Mouse (Mus musculus): ENCODE measurements around the gene Akr1c14. TPM values are rescaled to one million over a fixed set of nuclear protein-coding genes. Genes with fewer than 3 reads are reported as not detected.

Akr1c14 gene
- total and polyA plus RNA-seq, 3 experiments = not detected

GRCm38 (mm10) chr13:4060214-4060730, 11.5 kb downstream of the Akr1c14 start:
- 0 out of 2 replicates have a peak overlapping the region, but pooled peaks have one; percentile 21 for H3K4me2 ChIP-seq (ENCODE audit: insufficient read depth, low read depth, poor library complexity, severe bottlenecking)
- H3K9ac ChIP-seq (ENCODE audit: insufficient read depth, low read depth) = no peak overlapping the region
- in situ Hi-C loops (cut with MboI; ENCODE audit: low pct_ligation_motif_present, low pct_unique_long_range_greater_than_20kb, low sequenced_read_pairs) = no loop called here

GRCm38 (mm10) chr13:4076517-4077435, 28.0 kb downstream of the Akr1c14 start:
- no peak overlapping the region for H3K4me3 ChIP-seq (replicated peaks in 1 of 3; ENCODE audit: low read depth in 2 of 3, low read length in 2 of 3, poor library complexity in 1 of 3)
- no peaks in the 10 kb centered on the region for H3K4me1 ChIP-seq (ENCODE audit: control insufficient read depth in 1 of 2, insufficient read depth in 2 of 2)
- no peaks in the 10 kb centered on the region for H3K79me2 ChIP-seq (replicated peaks; ENCODE audit: control insufficient read depth, extremely low read depth, insufficient read depth, poor library complexity, severe bottlenecking)
- no peak for TF ChIP-seq MYC (IDR thresholded peaks at IDR 0.05; ENCODE audit: low read depth, low read length)
- TF ChIP-seq USF1 (IDR thresholded peaks at IDR 0.05; ENCODE audit: low read depth, low read length) = no peak
- TF ChIP-seq ZMIZ1 (IDR thresholded peaks at IDR 0.05; ENCODE audit: low read depth, low read length) = no peak
- TF ChIP-seq ETS1 (conservative IDR thresholded peaks at IDR 0.05; ENCODE audit: low read depth, low read length) = no peak
- peak; percentile 80 for TF ChIP-seq MAFK (IDR thresholded peaks at IDR 0.05; ENCODE audit: insufficient replicate concordance, low read length)
- TF ChIP-seq GABPA (IDR thresholded peaks at IDR 0.05; ENCODE audit: insufficient replicate concordance, low read depth, low read length) = no peak
- H3K36me3 ChIP-seq (replicated peaks in 1 of 2; ENCODE audit: control insufficient read depth in 1 of 2, insufficient read depth in 1 of 2, low read length in 1 of 2) = no peaks in the 10 kb centered on the region
- in situ Hi-C loops (cut with MboI; ENCODE audit: low pct_ligation_motif_present, low pct_unique_long_range_greater_than_20kb, low sequenced_read_pairs) (no loop called here), dilution Hi-C loops (cut with MboI; ENCODE audit: extremely low pct_ligation_motif_present, extremely low pct_unique_long_range_greater_than_20kb, low sequenced_read_pairs) (no loop called here)
- H3K27me3 ChIP-seq (replicated peaks) = no peaks in the 10 kb centered on the region
- no peak overlapping the region for H3K27ac ChIP-seq (ENCODE audit: insufficient read depth, low read depth)
- no peaks in the 10 kb centered on the region for H3K9me3 ChIP-seq (replicated peaks; ENCODE audit: low read length)
- DNase-seq (ENCODE audit: extremely low read depth) = no peak
- H3K4me2 ChIP-seq (ENCODE audit: insufficient read depth, low read depth, poor library complexity, severe bottlenecking) = no peak overlapping the region
- H3K9ac ChIP-seq (ENCODE audit: insufficient read depth, low read depth) = no peak overlapping the region

More at GRCm38 (mm10) chr13:4060214-4060730, 11.5 kb downstream of the Akr1c14 start:
- dilution Hi-C loops (cut with MboI; ENCODE audit: extremely low pct_ligation_motif_present, extremely low pct_unique_long_range_greater_than_20kb, low sequenced_read_pairs) = no loop called here
- Histone ChIP-seq H3K4me3 (replicated peaks in 1 of 3; ENCODE audit: low read depth in 2 of 3, low read length in 2 of 3, poor library complexity in 1 of 3) (no peak overlapping the region), H3K9me3 (replicated peaks; ENCODE audit: low read length) (no peaks in the 10 kb centered on the region), H3K27me3 (replicated peaks) (no peaks in the 10 kb centered on the region), H3K79me2 (replicated peaks; ENCODE audit: control insufficient read depth, extremely low read depth, insufficient read depth, poor library complexity, severe bottlenecking) (no peaks in the 10 kb centered on the region), H3K27ac (ENCODE audit: insufficient read depth, low read depth) (no peak overlapping the region), H3K36me3 (replicated peaks in 1 of 2; ENCODE audit: control insufficient read depth in 1 of 2, insufficient read depth in 1 of 2, low read length in 1 of 2) (no peaks in the 10 kb centered on the region), H3K4me1 (ENCODE audit: control insufficient read depth in 1 of 2, insufficient read depth in 2 of 2) (no peaks in the 10 kb centered on the region)
- no peak for DNase-seq (ENCODE audit: extremely low read depth)
- TF ChIP-seq BHLHE40 (IDR thresholded peaks at IDR 0.05; ENCODE audit: low read depth, low read length) = no peak
- no peak for TF ChIP-seq CTCF (conservative IDR thresholded peaks at IDR 0.05 in 1 of 2, IDR thresholded peaks at IDR 0.05 in 1 of 2; ENCODE audit: low read depth in 2 of 2, low read length in 2 of 2)
- TF ChIP-seq ELF1 (IDR thresholded peaks at IDR 0.05; ENCODE audit: low read depth, low read length) = no peak
- TF ChIP-seq CHD1 (IDR thresholded peaks at IDR 0.05; ENCODE audit: low read depth, low read length) = no peak
- no peak for TF ChIP-seq MXI1 (IDR thresholded peaks at IDR 0.05; ENCODE audit: low read depth, low read length)
- TF ChIP-seq PAX5 (IDR thresholded peaks at IDR 0.05; ENCODE audit: low read length) = no peak
- no peak for TF ChIP-seq ZC3H11A (IDR thresholded peaks at IDR 0.05; ENCODE audit: low read depth, low read length)
- no peak for TF ChIP-seq SIN3A (IDR thresholded peaks at IDR 0.05; ENCODE audit: low read length)
- TF ChIP-seq MEF2A (IDR thresholded peaks at IDR 0.05; ENCODE audit: borderline replicate concordance, low read depth, low read length) = no peak
